Mouse (Mus musculus) layer of hippocampus, adult 9-11 months (tissue): Measurements from ENCODE around the gene 1700025F22Rik.
"Not testable (repeated sequence)": the region's sequence is repeated elsewhere in the genome, so short reads cannot be mapped to it uniquely, and the experiment has no call there.

Source experiments
- DNase-seq: peaks from one replicate; pipeline ENCODE4 v3.0.0; 2022

Gene 1700025F22Rik

DNA sequence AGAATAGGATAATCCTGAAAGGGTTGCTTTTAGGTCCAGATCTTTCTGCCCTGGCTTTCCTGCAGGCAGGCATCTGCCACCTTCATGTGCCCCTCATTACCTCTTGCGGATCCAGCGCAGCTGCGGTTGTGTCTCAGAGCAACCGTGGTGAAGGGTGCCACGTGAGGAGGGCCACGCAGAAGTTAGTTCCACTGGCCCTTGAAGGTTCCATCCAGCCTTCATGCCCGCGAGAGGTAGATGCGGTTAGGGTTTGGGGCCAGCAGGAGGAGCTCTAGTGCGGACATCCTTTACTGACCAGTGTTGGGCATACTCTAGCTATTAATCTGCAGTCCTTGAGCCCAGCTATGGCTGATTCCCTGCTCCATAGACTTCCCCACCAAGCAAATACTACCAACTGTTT, at the start of gene 1700025F22Rik:
Gene 1700025F22Rik, minus strand, starts transcription at position 149 of the 400 bp plus-strand sequence.
- DNase-seq: no peak

DNA sequence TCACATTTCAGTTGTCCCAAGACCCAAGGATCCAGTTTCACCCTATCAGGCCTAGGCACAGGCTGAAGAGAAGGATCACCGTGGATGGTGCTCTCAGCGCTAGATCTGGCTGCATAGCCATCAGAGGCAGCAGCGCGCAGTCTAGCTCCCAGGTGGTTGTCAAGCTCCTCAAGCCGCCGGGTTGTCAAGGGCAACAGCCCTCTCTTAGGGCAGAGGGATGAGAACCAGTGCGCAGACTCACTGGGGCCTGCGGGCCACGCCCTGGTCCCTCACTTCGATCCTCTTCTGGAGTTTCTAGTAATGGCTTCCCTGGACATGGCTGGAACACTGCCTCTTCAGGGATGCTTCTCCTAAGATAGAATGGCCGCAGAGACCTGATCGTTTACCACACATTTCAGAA, 31.4 kb upstream of the 1700025F22Rik start, which contains the start of gene Ms4a13:
Gene Ms4a13, minus strand, starts transcription at position 192 of the 400 bp plus-strand sequence.
- DNase-seq: no peak

DNA sequence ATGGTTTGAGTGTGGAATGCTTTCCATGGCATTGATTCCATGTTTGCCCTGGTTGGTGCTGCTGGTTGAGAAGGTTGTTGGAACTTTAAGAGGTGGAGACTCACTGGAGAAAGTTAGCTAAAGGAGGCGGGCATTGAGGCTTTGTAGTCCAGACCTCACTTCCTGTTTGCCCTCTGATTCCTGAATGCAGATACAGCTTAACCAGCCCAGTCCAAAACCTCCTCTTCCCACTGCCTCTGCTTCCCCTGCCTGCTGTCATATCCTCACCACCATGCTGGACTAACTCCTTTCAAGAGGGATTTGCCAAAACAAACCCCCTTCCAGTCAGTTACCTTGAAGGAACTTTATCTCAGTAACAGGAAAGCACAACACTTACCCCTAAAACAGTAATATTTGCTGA, 27.4 kb upstream of the 1700025F22Rik start:
- no peak for DNase-seq

DNA sequence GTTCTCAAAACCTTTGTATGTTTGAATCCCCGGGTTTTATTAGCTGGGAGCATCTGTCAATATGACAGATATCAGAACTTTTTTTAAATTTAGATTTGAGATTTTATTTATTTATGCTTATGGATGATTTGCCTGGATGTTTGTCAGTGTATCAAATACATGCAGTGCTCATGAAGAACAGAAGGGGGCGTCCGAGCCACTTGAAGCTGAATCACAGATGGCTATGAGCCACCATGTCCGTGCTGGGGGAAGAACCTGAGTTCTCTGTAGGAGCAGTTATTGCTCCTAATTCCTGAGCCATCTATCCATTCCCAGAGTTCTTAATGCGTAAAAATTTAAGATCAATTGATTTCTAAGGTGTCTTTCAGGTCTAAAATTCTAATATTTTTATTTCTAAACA, 19.0 kb upstream of the 1700025F22Rik start:
- DNase-seq: peak; percentile 2

DNA sequence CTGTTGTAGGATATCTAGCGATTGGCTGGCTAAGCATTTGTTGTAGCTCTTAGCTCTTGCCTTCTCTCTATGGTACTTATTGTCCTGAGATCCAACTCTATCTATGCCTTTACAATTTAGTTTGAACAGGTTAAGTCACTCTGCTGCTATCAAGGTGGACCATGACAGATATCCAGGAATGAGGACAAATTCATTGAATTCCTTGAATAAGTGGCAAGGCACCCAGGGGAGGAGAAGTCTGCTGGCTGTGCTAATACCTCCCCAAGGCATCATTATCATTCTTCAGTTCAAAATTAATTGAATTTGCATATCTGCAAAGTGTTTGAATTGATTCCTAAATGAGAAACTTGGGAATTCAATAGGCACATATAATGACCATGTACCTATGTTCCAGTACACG, 12.3 kb upstream of the 1700025F22Rik start:
- no peak for DNase-seq

DNA sequence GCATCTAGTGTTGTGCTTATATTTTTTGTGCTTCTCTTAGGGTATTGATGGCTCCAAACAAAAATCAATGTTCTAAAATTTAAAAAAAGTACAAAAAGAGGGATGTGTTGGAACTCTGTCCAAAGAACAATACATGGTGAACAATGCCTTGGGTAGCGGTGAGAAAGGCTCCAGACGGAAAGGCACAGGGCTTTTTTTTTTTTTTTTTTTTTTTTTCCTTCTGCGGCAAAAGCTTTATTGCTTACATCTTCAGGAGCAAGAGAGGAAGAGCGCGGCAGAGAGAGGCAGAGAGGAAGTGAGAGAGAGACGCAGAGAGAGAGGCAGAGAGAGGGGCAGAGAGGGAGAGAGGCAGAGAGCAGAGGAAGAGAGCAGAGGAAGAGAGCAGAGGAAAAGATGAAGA, 7.2 kb downstream of the 1700025F22Rik start:
- not testable (repeated sequence) for DNase-seq

DNA sequence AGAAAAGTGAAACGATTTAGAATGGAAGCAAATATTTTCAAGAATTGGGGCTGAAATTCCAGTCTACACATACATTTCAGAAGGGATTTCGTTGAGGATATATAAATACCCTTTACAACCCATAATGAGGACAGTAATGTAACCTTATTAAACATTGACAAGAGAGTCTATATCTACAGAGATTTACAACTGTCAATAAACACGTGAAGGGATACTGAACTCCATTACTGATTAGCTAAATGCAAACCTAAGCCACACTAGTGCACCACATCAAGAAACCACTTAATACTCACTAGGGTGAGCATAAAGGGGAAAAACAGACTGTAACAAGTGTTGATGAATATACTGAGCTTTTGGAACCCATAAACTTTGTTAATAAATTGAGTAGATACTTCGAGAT, 29.8 kb downstream of the 1700025F22Rik start:
- no peak for DNase-seq

DNA sequence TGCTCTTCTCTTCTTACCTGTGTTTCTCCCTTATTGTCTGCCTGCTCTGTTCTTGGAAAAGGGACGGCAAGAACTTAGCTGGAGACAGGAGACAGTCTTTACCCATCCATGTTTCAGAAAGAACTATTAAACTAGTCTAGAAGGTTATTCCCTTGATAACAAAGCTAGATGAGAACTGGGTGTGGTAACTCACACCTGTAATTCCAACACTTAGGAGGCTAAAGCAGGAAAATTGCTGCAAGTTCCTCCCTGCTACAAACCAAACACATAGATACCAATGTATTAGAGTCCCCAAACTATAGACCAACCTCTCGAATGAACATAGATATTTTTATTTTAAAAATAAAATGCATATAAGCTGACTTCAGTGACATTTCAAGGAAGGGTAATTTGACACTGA, 30.3 kb downstream of the 1700025F22Rik start:
- DNase-seq: no peak

DNA sequence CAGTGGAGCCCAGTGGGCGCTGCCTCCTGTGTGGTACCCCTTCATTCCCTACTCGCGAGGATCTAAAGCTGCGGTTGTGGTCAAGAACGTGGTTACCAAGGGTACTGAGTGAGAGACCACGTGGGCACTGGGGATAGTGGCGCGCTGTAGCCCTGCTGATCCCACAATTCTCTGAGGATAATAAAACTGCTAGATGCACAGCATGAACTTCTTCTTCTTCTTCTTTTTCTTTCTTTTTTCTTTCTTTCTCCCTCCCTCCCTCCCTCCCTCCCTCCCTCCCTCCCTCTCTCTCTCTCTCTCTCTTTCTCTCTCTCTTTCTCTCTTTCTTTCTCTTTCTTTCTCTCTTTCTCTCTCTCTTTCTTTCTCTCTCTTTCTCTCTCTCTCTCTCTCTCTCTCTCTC, 34.3 kb downstream of the 1700025F22Rik start, which contains the start of gene 1700017D01Rik:
Gene 1700017D01Rik, minus strand, starts transcription at position 101 of the 400 bp plus-strand sequence.
- not testable (repeated sequence) for DNase-seq

DNA sequence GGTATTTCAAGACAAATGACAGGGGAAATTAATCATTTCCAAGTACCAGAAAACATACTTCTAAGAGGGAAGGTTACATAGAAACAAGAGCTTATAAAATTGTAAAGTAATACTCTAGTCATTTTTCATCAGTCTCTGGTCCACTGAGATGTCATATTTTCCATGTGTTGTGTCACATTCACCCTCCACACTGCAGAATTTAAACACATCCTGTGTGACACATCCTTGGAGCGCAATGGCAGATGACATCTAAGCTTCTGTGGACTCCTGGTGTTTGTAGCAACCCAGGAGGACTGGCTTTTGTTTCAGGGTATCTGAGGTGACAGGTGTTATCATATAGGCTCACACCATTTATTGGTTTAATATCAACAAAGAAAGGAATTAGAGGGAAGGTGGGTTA, 35.4 kb downstream of the 1700025F22Rik start:
- no peak for DNase-seq

DNA sequence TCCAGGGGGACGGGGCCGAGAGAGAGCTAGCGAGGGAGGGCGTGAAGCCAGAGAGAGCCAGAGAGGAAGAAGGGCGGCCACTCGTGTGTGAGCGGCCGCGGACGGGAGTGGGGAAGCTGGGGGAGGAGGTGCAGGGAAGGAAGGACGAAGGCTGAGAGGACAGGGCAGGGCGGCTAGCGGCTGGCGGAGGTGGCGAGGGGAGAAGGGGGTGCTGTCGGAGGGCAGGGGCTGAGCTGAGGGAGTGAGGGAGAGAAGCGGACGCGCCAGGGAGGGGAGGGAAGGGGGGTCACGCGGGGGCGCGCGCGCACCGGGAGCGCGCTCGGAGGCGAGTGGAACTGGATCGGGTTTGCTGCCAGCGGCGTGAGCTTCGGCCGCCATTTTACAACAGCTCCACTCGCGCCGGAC, 44.1 kb downstream of the 1700025F22Rik start:
- DNase-seq: not testable (repeated sequence)

DNA sequence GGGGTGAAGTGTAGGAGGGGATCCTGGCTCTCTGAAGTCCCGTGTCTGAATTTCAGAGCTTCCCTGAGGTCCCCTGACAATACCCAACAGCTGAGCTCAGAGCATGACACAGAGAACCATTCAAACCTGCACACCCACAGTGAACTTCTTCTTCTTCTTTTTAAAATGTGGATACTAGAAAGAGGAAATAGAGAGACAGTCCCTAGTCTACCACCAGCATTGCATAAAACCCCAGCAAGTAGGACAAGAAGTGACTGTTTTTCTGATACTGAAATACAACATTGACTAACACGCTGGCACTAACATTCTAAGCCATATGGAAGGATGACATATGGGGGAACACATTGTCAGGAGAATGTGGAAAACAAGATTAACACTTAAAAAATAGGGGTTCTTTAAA, 45.8 kb downstream of the 1700025F22Rik start:
- peak; percentile 19 for DNase-seq

DNA sequence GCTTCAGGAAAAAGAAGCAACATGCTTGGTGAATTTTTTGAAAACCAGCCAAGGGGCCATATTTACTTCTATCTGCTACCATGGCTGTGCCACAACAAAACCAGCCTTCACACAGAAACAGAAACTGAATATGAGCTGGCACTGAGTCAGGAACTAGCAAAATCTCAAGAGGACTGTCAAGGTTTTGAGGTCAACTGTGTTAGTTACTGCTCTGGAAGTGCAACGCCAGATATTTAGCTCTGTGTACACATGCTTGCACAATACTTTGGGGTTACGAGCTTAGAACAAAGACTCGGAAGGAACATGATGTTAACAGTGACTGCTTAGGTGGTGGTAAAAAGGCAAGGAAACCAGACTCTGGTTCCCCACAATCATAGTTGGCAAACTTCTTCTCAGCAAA, 57.4 kb downstream of the 1700025F22Rik start:
- no peak for DNase-seq

DNA sequence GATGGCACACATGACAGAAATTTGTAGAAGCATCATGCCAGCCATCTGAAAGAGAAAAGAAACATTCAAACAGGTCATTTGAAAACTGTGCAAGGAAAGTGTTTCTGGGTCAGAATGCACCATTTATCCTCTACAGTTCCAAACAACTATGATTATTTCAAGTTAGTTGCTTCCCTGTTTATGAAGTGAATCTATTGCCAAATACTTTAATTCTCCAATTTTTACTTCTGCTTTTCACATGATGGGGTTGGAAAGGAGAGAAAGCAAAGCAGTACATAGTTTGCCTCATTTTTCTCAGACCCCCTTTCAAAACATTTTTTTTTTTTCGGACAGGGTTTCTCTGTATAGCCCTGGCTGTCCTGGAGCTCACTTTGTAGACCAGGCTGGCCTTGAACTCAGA, 63.2 kb downstream of the 1700025F22Rik start:
- DNase-seq: no peak

DNA sequence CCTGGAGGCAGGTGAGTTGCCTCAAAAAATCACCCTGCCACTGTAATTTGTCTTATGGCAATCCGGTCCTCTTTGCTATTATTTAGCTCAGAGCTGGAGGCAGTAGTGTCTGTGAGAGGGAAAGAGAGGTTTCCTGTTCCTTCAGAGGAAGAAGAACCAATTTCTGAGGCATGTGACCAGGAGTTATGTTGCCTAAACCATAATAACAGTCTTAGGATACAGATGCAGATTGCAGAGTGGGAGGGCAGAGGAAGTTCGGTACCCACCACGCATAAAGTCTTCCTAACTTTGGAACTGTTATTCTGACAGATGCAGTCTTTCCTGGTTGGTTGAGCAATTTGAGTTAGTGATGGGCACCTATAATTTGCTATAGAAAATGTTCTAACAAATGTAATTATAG, 66.7 kb downstream of the 1700025F22Rik start:
- no peak for DNase-seq

DNA sequence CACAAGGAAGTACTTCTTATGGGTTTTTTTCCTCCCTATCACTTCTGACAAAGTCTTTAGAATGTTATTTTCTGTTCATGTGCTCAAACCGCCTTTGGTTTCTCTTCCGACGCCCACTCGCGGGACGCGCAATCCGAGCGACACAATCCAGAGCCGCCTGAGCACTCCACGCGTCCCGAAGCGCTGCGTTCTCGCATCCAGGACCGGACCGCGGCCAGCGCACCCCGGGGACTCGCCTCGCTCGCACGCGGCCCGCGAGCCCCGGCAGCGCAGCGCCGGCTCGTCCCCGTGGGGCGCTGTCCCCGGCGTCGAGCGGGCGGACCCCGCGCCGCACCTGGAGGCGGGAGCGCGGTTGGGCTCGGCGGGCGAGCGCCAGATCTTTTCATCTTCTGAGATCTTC, 73.0 kb downstream of the 1700025F22Rik start:
- not testable (repeated sequence) for DNase-seq
